8 mouse cellular contexts compared by ENCODE assay signal in the genomic region with DNA sequence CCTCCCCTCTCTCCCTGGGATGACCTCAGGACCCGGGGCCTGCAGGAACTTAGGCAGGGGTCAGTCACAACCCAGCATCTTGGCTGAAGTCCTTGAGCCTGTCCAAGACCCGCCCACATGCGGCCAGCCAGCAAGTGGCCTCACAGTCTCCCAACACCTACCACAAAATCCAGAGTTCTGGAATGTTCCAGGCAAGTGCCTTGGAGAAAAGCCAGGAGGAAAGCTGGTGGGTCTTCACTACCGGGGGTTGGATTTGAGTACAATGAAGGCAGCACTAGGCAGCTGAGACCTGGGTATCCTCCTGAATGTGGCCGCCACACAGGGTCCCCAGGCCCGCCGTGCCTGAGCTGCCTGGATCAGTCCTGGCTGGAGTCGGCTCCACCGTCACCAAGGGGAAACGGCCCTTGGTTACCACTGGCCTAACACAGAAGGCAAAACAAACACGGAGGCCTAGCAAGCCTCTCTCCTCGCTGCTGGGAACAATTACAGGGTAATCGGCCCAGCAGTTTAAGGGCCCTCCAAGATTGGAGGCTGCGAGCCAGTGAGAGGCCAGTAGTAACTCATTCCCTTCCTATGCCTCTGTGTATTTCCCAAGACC. TPM values are rescaled to one million over a fixed set of nuclear protein-coding genes. Genes with fewer than 3 reads are reported as not detected.
DNase-seq lines count a peak whose midpoint lies in the region; ATAC-seq and TF ChIP-seq lines count a peak whose summit lies in the region.

No protein-coding gene starts in this region.

- H3K4me2 ChIP-seq in liver, embryonic 12.5 days = no peak overlapping the region
- no peak overlapping the region for H3K4me2 ChIP-seq in liver, embryonic 11.5 days
- H3K4me2 ChIP-seq in hindbrain, embryonic 16.5 days (ENCODE audit: low read length) = no peak overlapping the region
- no peak overlapping the region for H3K4me2 ChIP-seq in liver, postnatal 0 days (ENCODE audit: low read depth, low read length)

- H3K27ac ChIP-seq in liver, embryonic 12.5 days = 0 out of 2 replicates have a peak overlapping the region, but pooled peaks have one; percentile 1
- H3K27ac ChIP-seq in liver, embryonic 11.5 days (ENCODE audit: low read depth, low read length) = no peak overlapping the region
- H3K27ac ChIP-seq in hindbrain, embryonic 16.5 days (ENCODE audit: low read depth, low read length) = peak overlapping the region; percentile 44
- H3K27ac ChIP-seq in liver, postnatal 0 days (ENCODE audit: low read depth) = no peak overlapping the region

- TF ChIP-seq EP300 in liver, postnatal 0 days (IDR thresholded peaks at IDR 0.05; ENCODE audit: low read depth) = no peak

- no peak overlapping the region for H3K4me3 ChIP-seq in liver, embryonic 12.5 days
- H3K4me3 ChIP-seq in liver, embryonic 11.5 days (ENCODE audit: low read depth, low read length) = no peak overlapping the region
- no peak overlapping the region for H3K4me3 ChIP-seq in hindbrain, embryonic 16.5 days (ENCODE audit: low read length)
- H3K4me3 ChIP-seq in liver, postnatal 0 days (ENCODE audit: low read depth, low read length) = no peak overlapping the region

- intact Hi-C loops in gastrocnemius, postnatal 14 days (cut with DNase I; ENCODE audit: low total_unique reads) = no loop called here

- H3K36me3 ChIP-seq in liver, embryonic 12.5 days = no peaks in the 10 kb centered on the region
- no peaks in the 10 kb centered on the region for H3K36me3 ChIP-seq in liver, embryonic 11.5 days (ENCODE audit: control insufficient read depth, insufficient read depth, low read length)
- no peaks in the 10 kb centered on the region for H3K36me3 ChIP-seq in hindbrain, embryonic 16.5 days (ENCODE audit: control insufficient read depth, insufficient read depth, low read length)
- H3K36me3 ChIP-seq in liver, postnatal 0 days (replicated peaks; ENCODE audit: insufficient read depth, low read length) = no peaks in the 10 kb centered on the region

- no peak overlapping the region for H3K9ac ChIP-seq in liver, embryonic 12.5 days
- no peak overlapping the region for H3K9ac ChIP-seq in liver, embryonic 11.5 days (ENCODE audit: low read depth, low read length)
- peak overlapping the region; percentile 22; the same call in 1 of the 2 replicates for H3K9ac ChIP-seq in hindbrain, embryonic 16.5 days (ENCODE audit: low read depth, low read length)
- H3K9ac ChIP-seq in liver, postnatal 0 days (replicated peaks) = no peak overlapping the region

- no peaks in the 10 kb centered on the region; the same call in 1 of the 2 replicates for H3K9me3 ChIP-seq in liver, embryonic 12.5 days (replicated peaks)
- no peaks in the 10 kb centered on the region for H3K9me3 ChIP-seq in liver, embryonic 11.5 days (ENCODE audit: control insufficient read depth, low read length)
- H3K9me3 ChIP-seq in hindbrain, embryonic 16.5 days (ENCODE audit: control insufficient read depth, low read length) = no peaks in the 10 kb centered on the region
- no peaks in the 10 kb centered on the region for H3K9me3 ChIP-seq in liver, postnatal 0 days (ENCODE audit: low read length)

- 53% methylated on average over 14 of the region's 14 CpGs for WGBS in liver, embryonic 12.5 days (ENCODE audit: insufficient replicate concordance)
- WGBS in liver, embryonic 11.5 days = 49% methylated on average over 14 of the region's 14 CpGs
- 32% methylated on average over 13 of the region's 14 CpGs for WGBS in hindbrain, embryonic 16.5 days
- WGBS in liver, postnatal 0 days (ENCODE audit: insufficient replicate concordance) = 44% methylated on average over 14 of the region's 14 CpGs

- no peak for DNase-seq in liver, embryonic 11.5 days (ENCODE audit: low spot score)
- peak; percentile 74 for DNase-seq in gastrocnemius, postnatal 14 days
- peak; percentile 25 for DNase-seq in liver, postnatal 0 days
- peak; percentile 53 for DNase-seq in retina, embryonic 14.5 days (ENCODE audit: low spot score)
- no peak for DNase-seq in frontal cortex, postnatal 10 days (ENCODE audit: low spot score in 2 of 2)

- TF ChIP-seq CTCF in liver, postnatal 0 days (IDR thresholded peaks at IDR 0.05; ENCODE audit: low read depth) = no peak

- ATAC-seq in liver, embryonic 12.5 days = no peak
- no peak for ATAC-seq in liver, embryonic 11.5 days (replicated peaks; ENCODE audit: low FRiP score)
- ATAC-seq in hindbrain, embryonic 16.5 days = peak; percentile 78
- no peak for ATAC-seq in liver, postnatal 0 days
- no peak for ATAC-seq in frontal cortex, adult (ENCODE audit: low TSS enrichment)

- peaks cover 18% of the 10 kb centered on the region for H3K27me3 ChIP-seq in liver, embryonic 12.5 days (replicated peaks)
- H3K27me3 ChIP-seq in liver, embryonic 11.5 days (replicated peaks; ENCODE audit: control insufficient read depth, insufficient read depth, low read length) = no peaks in the 10 kb centered on the region
- no peaks in the 10 kb centered on the region for H3K27me3 ChIP-seq in hindbrain, embryonic 16.5 days (replicated peaks; ENCODE audit: control insufficient read depth, insufficient read depth, low read length)
- no peaks in the 10 kb centered on the region for H3K27me3 ChIP-seq in liver, postnatal 0 days (ENCODE audit: insufficient read depth, low read length)

- H3K4me1 ChIP-seq in liver, embryonic 12.5 days = no peaks in the 10 kb centered on the region
- peaks cover 6% of the 10 kb centered on the region for H3K4me1 ChIP-seq in liver, embryonic 11.5 days (replicated peaks; ENCODE audit: control insufficient read depth, insufficient read depth, low read length)
- H3K4me1 ChIP-seq in hindbrain, embryonic 16.5 days (ENCODE audit: control insufficient read depth, insufficient read depth, low read depth, low read length) = peaks cover 14% of the 10 kb centered on the region
- H3K4me1 ChIP-seq in liver, postnatal 0 days (ENCODE audit: insufficient read depth) = 0 out of 2 replicates have a peak, but pooled peaks cover 2% of the 10 kb centered on the region

RNA-seq across cellular contexts. Expression of a gene that starts 32.6 kb away (rescaled TPM):
- polyA plus RNA-seq in liver, embryonic 12.5 days (2016; fragmentation: Nextera tagmentation; extraction: Ambion mirVana) = 0.97 and 1.5 TPM in 2 replicates
- 2.9 and 3.1 TPM in 2 replicates for polyA plus RNA-seq in liver, embryonic 11.5 days (2014; fragmentation: Nextera tagmentation; extraction: Ambion mirVana)
- 10 to 100 TPM; 12.9 to 20.1 TPM for total RNA-seq in gastrocnemius, postnatal 14 days (2021)
- polyA plus RNA-seq in hindbrain, embryonic 16.5 days (2015; fragmentation: Nextera tagmentation; extraction: Ambion mirVana) = 10.1 TPM in 2 replicates
- polyA plus RNA-seq in liver, postnatal 0 days (2015; fragmentation: Nextera tagmentation; extraction: Ambion mirVana) = 1.3 and 1.7 TPM in 2 replicates

Comparison
In these comparisons a context has a peak if more than half of its experiments do, and no peak if none do; other contexts are left out.
1. H3K27ac ChIP-seq: peak in liver, embryonic 12.5 days (single experiment) and hindbrain, embryonic 16.5 days (single experiment); none in liver, embryonic 11.5 days (single experiment) and liver, postnatal 0 days (single experiment).
2. DNase-seq: peak in gastrocnemius, postnatal 14 days (single experiment), liver, postnatal 0 days (single experiment) and retina, embryonic 14.5 days (single experiment); none in liver, embryonic 11.5 days (single experiment) and frontal cortex, postnatal 10 days (0 of 2).